Mouse (Mus musculus): ENCODE results near the gene Arid1b.

Arid1b gene

DNA sequence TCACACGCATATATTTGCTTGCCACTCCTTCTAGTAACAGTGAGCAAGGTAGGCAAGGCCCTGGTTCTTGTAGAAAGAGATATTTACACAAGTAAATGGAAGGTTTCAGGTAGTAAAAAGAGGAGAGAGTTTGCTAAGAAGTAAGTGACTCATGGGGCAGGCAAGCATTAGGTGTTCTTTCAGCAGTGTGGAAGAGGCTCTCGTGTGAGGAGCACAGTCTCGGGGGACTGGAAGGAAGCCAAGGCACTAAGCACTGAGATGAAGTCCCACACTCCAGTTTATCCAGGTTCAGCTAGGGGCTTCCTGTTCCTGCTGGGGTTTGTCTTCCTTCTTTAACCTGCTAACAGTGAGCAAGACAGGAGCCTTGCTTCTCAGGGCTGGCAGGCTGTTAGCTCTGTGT, 203.6 kb downstream of the Arid1b start:
- DNase-seq = no peak

DNA sequence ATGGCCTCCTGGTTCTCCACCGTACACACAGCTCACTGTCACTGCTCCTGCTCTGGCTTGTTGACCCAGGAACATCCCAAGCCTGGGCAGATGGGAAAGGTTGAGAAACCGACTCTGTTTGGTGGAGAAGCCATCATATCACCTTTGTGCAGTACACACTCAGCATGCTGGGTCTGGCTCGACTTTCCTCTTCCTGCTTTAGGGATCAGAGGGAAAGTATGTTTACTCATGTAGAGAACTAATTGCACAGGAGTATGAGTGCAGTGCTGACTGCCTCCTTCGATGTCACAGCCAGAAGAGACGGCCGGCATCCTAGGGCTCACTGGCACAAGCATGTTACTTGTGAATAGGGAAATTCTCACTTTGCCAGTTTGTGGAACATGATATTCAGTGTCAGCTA, 204.1 kb downstream of the Arid1b start:
- no peak for DNase-seq

DNA sequence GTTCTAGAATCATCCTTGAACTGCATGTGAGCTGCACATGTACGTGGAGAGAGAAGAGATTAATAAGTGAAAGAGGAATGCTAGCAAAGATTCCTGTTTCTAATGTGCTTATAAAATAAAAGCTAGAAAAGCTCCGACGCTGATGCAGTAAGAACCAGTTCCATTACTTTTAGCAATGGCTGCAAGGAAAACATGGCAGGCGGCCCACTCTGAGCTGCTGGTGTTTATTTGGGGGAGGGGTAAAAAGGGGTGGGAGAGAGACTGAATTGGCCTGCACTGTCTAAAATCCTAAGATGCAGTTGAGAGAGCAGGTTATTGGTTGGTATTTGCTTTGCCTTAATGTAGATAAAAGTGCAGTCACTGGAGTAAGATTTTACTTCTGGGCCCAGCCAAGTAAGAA, 204.7 kb downstream of the Arid1b start:
- no peak for DNase-seq

DNA sequence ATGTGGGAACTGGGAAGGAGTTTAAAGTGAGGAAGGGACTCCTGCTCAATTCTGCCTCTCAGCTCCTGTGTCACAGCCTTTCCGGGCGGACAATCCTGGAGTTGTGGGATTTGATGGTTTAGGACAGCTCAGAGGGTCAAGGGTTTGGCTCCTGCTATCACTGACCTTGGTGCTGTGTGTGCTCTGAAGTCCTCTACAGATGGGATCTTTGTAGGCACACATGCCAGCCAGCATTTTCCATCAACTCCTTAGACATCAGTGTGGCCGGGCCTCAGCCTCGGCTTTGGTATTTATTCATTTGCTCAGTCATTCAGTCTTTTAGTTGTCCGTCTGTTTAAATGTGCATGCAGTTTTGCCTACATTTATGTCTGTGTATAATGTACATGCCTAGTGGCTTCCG, 206.5 kb downstream of the Arid1b start:
- DNase-seq = no peak

DNA sequence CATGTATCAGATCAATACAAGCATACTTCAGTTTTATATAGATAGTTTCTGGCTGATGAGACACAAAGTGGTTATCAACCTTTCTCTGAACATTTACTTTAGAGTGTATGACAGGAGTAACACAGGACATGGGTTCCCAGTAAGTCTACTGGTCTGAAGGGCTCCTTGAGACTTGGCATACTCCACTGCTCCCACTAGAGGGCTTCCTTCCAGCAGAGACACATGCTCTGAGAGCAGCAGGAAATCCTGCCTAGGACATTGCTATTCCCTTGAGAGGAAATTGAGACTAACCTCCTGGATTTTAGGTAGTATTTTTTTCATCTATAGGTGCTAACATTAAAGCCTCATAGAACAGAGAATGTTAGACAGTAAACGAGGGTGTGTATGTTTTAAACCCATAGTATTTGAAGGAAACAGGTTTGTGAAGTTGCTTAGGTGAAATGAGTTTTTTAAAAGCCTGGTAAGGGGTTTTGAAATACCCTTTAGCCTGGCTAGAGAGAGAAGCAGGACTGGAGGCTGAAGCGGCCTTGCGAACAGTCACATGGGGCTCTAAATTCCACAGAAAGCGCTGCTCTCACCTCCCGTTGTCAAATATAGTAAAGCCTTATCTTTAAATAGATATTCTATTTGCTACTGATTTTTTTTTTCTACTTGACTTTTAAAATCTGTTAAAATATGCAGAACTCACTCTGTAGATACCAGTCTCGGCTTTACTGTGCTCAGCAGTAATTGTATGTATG, 207.9 kb downstream of the Arid1b start:
- no peak for DNase-seq

DNA sequence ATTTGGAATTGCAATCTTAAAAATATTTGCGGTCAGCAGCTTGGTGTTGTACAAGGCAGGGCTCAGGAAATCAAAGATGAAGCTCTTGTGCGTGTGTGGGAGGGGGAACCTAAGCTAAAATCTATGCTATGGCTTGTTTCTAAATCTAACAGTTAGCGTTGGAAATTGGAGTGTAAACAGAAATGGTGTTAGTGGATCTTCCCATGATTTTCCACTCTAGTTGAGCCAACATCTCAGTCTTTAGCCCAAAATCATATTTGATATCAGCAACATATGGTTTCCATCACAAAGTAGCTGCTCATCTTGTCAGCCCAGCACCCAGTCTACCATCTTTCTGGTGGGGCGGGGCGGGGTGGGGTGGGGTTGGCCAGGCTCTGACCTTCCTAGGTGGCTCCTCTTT, 208.6 kb downstream of the Arid1b start:
- no peak for DNase-seq

DNA sequence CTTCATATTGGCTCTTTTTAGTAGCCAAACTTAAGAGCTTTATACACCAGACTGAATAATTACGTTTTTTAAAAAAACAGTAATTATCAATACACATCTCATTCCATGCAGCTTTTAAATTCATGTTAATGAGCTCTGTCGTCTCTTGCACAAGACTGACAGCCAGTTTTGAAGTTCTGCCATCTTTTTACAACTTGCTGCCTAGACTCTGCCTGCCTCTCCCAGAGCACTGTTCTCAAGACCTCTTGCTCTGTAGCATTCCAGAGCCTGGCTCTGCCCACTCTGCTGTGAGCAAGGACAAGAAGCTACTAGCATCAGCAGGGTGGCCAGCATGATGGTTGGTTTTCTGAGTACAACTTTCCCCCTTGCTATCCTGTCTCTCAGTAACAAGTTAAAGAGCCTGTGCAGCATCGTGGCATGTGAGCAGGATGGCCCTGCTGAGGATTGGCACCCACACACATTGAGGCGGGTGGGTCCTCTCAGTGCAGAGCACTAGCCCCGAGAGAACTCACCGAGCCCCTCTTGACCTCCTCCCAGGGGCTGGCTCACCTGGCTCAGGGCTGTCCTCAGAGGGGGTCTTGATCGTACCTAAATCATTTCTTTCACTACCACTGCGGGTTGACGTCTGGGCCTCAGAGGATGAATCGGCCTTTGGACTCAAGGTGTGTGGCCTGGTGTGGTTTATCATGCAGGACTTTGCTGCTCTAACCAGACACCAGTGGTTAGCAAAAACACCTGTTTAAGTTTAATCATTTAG, 209.4 kb downstream of the Arid1b start:
- DNase-seq = no peak

DNA sequence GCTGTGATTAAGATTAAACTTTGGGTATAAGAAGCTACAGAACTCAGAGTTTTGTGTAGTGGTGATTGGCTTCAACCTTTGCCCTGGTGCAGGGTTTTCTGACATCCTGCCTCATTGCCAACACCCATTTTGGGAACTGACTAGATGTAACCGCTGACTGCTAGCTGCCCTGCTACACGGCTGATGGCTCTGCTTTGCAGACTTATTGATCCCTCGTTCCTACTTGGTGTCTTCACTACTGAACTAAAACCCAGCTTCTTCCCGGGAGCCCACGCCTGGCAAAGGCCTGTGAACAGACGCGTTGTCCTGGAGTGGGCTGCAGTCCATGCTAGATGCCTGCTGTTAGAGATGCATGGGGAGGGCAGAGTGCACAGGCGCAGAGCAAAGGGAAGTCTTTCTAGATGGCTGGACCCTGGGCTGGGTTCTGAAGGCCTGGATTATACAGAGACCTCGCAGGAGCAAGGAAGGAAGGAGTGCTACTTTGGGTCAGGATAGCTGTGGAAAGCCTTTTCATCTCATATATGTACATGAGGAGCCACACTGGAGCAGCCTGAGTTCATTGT, 210.1 kb downstream of the Arid1b start:
- DNase-seq = no peak

DNA sequence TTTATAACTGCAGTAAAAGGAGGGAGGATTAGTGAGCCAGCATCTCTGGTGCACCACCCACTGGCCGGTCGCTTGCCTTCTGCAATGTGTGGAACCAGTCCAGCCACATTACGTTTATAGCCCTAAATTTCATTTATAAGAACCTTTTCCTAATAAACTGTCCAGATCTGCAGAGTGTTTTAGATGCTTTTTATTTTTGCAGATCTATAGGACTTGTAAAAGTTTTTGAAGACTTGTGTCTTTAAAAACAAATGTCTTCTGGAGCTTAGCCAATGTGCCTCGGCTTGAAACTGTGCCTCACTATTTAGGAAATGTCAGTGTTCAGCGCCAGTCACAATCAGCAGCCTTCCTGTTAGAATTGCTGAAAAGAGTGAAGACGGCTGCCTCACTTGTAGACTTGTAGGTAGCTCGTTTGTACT, 211.0 kb downstream of the Arid1b start:
- no peak for DNase-seq

DNA sequence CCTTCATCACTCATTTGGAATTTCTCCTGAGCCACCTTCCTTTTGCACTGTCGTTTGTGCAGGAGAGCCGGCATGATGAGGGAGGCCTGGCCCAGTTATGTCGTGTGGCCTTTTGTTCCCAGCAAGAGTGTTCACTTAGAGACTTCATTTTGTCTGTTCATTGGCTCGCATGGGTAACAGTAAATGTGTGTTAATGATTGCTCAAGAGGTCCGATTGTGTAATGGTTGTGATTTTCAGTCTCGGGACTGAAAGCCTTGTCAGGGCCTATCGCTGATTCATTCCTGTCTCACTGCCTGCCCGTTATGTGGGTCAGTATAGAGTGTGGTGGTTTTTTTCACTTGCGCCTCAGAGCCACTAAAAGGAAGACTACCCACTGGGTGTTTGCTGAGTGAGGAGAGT, 212.6 kb downstream of the Arid1b start:
- DNase-seq = no peak

DNA sequence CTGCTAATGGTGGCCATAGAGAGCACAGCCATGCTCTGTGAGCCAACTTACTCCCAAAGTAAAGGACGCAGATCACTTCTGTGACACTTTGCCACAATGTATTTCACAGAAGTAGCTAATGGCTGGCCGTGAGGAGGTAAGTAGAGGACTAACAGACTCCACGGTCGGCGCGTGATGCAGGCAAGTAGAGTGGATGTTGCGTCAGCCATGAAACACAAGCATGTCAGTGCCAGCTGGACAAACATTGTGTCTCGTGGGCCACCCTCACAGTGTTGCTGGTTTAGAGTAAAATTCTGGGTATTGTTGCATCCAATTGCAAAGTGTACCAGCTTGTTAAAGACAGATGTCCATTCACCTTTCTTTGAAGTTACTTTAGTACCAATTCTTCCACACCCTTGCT, 213.7 kb downstream of the Arid1b start:
- no peak for DNase-seq

DNA sequence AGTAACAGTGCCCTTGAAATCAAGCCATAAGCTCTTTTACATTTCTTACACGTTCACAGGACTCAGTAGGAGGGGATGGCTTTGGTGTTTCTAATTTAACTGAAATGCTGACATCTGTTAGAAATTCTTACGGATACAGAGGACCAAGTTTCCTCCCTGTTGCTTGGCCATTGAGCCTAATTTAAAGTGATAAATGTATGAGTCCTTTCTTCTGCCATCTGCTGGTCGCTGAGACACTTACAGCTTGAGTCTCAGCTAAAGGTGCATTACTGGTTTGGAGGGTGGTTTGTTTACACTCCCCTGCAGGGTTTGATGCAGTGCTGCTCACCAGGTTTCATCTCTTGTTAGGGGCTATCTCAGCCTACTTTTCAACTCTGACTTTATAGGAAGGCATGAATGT, 214.2 kb downstream of the Arid1b start:
- DNase-seq = no peak

DNA sequence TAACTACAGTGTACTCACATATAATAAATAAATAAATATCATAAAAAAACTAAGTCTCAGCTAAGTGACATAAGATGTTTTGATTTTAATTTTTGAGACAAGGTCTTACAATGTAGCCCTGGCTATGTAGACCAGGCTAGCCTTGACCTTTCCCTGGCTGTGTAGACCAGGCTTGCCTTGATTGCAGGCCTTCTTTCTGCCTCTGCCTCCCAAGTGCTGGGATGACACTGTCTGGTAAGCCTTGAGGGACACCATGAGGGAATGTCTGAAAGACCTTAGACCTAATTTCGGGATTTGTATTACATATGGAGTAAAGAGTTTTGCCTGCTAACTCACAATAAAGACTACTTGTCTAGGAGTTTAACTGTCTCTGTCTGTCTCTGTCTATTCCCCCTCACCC, 214.9 kb downstream of the Arid1b start:
- no peak for DNase-seq

DNA sequence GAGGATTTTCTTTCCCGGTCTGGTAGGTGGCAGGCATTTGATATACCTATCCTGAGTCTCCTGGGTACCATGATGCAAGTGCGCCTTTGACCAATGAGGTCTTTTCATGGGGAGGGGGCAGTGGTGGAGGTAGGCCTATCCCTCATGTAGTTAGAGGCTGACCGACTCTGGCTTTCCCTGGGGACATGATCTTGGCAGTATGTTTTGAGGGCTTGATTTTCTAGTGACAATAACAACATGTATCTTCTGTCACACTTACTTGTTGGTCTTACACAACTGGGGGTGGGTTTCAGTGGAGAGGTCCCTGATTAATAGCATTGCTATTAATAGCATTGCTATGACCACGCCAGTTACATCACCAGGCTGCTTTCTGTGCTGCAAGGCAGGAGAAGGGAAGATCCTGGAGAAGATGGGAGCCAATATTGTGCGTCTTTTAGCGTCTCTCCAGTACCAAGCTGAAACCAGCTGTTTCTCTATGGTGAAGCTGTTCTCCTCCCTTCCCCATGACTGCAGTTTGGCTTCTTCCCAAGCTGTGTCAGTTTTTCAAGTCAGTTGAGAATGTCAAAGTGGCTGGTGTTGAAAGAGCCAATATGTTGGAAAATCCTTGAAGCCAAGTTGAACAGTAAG, 216.1 kb downstream of the Arid1b start:
- no peak for DNase-seq

DNA sequence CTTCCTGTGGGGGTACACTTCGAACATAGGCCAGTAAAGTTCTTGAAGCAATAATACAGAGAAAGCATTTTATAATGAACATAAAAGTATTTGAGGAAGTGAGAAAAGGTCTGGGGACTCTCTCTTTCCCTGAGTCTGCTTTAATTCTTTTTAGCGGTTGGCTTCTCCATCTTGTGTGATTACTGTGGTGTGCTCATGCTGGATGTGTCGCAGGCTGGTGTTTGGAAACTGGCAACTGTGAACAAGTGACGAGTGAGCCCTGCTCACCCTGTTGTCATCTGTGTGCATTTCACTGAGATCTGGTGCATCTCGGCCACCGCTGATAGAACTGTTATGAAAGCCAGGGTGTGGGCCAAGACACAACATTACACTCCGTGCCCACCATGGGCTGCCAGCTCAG, 216.8 kb downstream of the Arid1b start:
- DNase-seq = no peak

DNA sequence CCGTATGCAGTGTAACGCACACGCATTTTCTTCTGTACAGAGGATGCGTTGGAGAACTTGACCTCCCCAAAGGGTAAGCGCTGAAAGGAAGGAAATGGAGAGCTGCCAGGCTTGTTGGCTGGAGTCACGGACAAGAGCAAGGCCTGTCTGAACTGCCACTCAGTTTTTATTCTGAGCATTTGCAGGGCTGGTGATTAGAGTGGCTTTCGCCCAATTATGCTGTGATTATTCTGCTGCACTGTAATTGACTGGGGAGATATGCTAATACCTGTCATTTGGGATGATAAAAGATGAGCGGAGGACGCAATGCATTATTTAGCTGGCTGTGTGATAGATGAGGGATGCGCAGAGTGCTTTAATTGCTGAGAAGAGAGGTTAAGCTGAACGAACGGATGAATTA, 218.0 kb downstream of the Arid1b start:
- DNase-seq = no peak

DNA sequence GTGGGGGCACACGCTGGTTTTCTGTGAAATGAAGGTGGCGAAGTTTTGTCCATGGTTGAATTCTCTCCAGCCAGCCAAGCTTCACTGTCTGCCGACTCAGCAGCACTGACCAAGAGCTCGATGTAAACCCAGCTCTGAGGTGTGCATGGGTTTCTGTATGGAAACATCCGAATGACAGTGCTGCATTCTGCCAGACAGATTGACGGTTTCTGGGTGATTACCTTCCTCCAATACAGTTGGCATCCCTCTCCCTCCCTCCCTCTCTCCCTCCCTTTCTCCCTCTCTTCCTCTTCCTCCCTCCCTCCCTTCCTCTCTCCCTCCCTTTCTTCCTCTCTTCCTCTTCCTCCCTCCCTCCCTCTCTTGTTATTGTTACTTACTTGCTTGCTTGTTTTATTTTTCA, 219.3 kb downstream of the Arid1b start:
- no peak for DNase-seq

DNA sequence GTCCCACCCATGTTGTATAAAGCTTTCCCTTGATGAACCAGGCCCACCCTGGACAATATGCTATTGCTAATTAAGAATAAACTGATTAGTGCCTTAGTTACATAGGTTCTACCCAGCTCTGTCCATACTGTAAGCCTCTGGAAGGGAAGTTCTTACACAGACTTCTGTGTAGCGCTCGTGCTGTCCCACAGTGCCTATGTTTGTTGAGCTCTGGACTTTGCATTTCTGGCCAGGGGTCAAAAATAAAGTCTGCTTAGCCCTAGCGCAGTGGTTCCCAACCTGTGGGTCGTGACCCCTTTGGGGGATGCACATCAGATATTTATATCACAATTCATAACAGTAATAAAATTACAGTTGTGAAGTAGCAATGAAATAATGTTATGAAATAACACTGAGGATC, 221.2 kb downstream of the Arid1b start:
- no peak for DNase-seq

DNA sequence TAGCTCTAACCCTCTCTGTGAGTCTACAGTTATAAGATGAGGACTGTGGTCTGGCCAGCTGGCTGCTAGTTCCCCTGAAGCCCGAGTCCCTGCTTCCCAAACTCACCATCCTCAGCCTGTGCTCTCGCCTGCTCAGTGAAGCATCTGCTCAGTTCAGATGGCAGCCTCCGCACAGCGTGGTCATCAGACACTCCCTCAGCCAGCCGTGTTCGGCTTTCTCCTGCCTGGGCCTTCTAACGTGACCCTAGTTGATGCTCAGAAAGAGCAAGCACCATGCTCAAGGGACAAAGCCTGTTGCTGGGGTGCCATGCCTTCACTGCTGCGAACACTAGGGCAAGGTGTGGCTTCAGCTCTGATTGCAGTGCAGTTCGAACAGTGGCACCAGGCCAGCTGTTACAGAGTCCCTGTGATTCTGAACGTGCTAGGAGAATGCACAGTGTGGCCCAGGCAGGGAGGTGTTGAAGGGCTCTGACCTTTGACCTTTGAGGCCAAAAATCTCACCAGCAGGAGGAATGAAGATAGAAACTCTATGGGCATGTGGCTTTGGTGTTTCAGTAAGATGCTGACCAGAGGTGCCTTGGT, 222.9 kb downstream of the Arid1b start:
- DNase-seq = no peak

DNA sequence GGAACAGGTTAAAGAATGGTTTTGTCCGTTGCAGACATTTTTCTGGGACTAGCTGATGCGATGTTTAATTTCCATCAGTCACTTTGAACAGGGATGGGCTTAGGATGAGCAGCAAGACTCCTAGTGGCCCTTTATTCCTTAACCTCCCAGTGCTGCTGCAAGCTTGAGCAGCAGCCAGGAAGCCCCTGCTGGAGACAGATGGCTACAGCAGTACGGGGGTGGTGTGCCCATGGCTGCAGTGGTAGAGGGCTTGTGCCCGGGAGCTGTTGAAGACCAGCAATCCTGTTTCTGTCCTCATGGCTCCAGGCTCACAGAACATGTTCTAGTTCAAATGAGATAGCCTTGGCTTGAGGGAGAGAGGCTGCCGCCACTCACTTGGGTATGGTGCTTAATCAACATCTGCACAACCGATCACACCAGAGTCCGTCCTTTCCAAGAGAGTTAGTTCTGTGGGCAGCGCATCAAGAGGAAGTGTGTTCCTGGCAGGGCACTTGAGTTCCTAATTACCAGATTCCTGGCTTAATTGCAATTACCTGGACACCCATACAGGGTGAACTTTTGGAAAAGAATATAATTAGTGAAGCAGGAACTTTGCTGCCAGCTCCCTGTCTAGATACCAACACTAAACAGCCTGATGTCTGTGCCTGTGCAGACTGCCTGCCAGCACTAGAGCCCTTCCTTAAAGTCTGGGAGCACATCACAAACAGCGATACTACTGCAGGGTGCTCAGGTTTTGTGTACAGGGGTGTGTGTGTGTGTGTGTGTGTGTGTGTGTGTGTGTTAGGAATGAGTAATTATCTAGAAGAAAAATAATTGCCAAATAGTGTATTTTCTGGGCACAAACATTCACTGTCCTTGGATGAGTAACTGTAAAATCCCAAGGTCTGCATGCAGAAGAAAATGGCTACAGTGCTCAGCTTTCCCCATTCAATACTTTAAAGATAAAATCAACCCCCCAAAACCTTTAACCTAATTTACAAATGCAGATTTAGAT, 224.0 kb downstream of the Arid1b start:
- DNase-seq = no peak

DNA sequence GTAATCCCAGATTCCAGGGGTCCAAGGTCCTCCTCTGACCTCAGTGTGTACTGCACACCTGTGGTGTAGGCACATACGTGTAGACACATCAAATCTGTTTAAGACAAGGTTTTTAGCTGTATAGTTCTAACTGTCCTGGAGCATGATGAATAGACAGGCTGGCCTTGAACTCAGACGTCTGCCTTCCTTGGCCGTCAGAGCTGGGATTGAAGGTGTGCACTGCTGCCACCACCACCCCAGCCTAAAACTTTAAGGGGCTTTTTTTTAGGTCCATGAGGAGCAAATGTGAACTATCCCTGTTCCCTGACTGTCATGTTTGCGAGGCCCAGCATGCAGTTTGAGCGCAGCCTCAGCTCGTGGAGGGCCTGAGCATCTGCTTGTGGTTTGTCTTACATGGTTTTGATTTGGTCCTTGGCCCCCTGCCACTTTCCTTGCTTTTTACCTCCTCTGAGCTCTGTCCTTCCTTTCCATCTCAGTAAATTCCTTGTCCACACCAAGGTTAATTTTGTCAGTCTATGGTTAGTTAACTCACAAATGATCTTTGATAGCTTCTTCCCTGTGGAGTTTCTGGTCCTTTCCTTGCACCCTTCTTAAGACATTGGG, 224.9 kb downstream of the Arid1b start:
- no peak for DNase-seq

DNA sequence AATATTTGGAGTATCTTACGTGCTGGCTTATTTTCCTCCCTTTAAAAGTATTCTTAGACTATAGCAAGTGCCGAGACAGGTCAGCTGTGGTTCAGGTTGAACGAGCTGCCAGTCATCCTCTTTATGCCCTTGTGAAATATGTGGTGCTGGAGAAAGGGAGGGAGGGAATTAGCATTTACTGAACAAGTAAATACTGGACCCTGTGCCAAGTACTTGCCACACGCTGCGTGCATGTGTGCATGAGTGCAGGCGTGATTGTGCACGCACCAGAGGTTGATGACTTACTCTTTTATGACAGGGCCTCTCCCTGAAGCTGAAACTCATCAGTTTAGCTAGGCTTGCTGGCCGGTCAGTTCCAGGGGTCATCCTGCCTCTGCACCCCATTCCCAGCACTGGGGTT, 226.9 kb downstream of the Arid1b start:
- DNase-seq = no peak

All from right cerebral cortex, postnatal 25 days (tissue).